Mouse (Mus musculus) Muller cell, postnatal 12 days (primary cell): ENCODE data around the gene Hsf5.

ENCODE experiments used
- DNase-seq: peaks from one replicate; pipeline ENCODE4 v3.0.0-alpha.2; 2015; ENCODE audit errors: inconsistent ontology term

Gene Hsf5

DNA sequence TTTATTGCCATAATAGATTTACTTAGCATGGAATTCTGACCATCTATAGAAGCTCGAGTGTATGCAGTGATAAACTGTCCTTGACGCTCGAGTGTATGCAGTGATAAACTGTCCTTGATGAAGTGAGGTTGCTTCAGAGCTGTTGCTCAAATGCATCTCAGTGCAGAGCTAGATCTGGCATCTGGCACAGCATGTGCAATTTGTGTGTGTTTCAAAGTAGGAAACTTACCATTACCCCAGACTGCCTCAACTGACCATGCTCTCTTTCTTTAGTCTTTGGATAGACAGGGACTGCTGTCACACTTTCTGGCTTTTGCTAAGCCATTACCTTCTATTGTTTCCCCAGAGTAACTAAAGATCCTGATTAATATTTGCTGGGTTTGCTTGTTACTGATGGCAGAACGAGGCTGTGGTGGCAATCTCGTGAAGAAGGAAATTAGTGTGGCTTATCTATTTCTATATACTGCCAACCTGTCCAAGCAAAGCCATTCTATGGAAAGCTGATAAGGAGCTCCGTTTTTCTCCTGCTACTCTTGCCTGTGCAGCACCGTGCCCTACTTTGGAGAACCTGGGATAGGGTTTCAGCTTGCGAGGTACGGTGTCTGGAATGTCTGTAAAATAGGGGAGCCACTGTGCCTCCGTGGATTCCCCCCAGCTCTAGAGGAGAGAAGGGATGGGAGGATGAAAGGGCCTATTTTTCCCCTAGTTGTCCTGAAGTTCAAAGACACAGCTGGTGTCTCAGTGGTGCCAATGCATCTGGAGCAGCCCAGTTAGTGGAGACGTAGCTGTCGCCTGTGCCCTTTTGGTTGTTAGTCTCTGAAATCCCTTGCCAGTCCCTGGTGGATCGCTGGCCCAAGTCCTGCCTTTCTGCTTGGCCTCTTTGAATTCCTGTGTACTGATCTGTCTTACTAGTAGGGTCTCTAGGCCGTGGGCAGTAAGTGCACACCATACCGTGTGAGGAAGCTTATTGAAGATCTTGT lies 70.6 kb downstream of the Hsf5 start:
- no peak for DNase-seq

DNA sequence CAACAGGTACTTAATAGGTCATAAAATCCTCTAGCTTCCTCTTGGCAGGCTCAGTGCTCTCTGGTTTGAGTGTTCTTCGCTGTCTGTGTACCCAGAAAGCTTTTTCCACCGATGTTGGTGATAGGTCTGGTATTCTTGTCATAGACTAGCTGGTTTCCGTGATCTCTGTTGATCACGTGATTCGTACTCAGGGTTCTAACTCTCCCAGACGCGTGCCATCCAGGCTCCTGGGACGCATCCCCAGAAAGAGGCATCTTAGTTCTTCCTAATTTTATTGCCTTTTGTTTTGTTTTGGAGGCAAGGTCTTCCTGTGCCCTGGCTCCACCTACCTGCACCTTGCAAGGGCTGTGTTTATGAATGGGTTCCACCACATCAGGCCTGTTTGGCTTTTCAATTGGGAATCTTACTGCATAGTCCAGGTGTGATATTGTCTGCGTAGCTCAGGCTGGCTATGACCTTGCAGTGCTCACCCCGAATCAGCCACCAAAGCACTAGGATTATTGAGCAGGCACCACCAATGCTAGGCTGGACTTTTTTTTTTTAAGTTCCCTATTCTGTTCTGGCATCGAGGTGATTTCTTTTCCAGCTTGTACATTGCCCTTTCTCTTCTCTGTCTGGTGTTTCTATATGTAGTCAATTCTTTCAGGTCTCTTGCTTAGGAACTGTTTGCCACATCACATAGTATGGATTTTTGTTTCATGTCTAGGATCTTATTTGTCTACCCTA lies 71.7 kb downstream of the Hsf5 start:
- no peak for DNase-seq

DNA sequence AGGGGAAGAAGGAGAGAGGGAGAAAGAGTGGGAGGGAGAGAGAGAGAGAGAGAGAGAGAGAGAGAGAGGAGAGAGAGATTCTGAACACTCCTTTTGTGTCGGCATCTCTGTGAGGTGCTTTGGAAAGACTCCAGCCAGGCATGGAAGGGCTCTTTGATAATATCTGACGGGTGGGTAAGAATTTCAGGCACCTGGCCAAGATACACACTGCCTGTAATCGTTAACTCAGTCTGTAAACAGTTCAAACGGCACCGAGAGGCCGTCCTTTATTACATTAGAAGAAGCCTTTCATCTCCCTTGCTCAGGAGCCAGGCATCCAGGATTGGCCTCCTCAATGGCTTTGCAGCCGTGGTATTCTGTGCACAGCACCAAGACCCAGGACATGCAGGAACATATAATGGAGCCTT lies 72.4 kb downstream of the Hsf5 start:
- DNase-seq = peak; percentile 68

DNA sequence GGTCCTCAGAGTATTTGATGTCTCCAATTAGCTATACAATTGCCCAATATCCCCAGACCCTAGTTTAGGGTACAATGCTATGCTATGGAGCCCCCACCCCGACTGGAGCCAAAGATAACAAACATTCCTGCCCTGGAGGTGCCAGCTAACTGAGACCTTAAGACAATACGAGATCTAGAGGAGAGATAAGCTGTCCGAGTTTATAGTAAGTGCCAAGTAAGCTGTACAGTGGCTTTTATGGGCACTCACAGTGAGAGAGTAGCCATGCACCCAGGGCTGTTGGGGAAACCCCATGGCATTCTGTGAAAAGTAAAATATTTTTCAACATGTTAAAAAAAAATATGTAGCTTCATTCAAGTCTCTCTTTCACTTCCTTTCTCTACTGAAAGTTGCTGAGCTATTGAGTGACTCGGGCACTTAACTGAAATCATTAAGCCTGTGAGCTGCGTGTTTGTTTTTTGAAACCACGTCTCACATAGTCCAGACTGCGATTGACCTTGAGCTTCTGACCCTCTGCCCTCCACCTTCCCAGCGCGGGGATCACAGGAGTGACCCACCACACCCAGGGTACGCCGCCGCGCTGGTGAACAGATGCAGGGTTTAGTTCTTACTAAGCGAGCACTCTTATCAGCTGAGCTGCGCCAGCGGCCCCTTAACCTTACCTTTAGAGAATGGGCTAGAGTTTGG lies 73.2 kb downstream of the Hsf5 start:
- no peak for DNase-seq

DNA sequence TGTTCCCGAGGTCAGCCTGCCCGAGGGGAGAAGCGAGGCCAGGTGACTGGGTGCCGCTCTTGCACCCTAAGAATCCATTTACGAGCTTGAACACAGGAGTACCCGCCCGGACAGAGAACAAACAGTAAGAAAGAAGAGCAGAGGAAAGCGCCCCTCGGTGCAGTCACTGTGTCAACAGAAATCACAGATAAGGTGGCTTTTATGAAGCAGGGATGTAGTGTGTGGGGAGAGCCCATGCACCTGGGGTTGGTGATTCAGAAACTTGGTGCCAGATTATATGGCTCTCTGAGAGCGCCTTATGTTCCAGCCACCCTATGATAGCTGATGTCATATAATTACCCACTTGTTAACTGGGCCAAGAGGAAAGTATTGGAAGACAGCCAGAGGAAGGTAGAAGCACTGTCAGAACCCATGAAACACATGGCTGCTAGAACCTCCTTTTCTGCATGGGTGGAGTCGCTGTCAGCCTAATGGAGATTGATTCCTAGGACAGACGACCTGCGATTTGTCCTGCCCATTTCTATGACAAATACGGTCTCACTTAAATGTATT lies 80.2 kb downstream of the Hsf5 start:
- DNase-seq = no peak

DNA sequence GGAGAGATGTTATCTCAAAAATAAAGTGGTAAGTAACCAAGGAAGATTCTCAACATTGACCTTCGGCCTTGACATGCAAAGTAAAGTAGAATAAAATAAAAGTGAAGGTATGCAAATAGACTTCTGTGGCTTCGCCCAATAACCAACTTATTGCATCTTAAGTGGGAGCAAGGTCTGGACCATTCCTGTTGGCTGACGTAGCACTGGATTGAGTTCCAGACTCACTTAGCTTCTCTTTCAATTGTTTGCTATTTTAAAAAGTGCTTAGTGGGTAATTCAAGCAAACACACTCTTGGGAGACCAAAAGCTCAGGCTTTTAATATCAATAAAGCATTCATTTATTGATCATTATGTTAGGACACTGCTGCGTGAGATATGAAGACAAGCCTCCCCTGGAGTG lies 81.2 kb downstream of the Hsf5 start:
- DNase-seq = no peak

DNA sequence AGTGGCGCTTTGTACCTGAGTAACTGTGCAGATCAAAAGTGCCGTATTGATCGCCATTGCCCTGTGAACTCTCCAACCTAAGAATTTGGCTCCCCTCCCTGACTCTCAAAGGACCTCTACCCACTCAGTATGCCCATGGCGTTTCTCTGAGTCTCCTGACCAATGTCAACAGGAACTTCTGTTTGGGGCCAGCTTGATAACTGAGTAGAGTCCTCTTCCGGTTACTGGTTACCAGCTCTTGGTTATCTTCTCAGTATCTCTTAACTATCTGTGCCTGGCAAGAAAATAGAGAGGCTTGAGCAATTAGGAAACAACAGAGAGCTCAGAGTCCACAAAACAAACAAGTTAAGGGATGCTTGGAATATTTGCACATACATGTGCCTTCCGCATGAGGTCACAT lies 84.1 kb downstream of the Hsf5 start:
- DNase-seq = no peak

DNA sequence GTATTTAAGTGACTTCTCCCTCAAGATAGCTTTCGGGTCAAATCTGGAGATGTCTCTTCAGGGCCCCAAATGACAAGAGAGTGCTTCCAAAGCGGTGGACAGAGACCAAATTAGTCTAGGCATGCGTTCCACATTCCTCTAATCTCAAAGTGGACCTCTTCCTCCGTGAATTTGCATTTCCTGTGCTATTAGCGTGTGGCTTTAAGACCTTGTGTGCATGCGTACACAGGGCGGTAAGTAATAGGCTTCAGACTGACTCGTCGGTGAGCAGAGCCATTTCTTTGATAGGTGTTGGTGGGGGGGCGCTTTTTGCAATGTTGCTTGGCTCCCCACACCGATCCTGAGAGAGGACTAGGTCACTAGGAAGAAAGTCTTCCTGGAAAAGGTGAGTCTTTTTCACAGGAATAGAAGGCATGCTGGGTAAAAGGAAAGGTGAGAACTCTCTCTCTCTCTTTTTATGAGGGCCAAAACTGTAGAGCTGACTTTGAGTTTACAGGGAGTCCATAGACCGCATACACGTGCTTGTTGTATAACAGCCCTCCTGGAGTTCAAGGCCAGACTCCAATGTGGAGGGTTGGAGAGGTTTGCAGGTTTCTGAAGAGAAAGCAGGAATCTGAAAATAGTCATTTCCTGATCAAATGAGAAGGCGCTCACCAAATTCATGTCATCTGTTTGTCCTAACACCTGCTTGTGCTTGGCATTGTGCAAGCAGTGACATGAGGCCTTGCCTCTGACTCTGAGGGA lies 85.1 kb downstream of the Hsf5 start:
- DNase-seq = no peak

DNA sequence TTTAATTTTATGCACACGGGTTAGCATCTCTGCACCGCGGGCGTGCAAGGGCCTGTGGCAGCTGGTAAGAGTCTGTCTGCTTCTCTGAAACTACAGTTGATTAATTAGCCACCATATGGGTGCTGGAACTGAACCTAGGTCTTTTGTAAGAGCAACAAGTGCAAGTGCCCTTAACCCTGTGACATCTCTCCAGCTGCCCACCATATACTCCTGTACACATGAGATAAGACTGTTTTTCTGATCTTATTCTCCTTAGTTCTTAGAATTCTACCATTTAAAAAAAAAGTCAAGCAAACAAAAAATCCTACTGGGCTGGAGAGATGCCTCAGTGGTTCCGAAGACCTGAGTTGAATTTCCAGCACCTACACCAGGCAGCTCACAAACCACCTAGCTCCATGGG lies 86.7 kb downstream of the Hsf5 start:
- DNase-seq = no peak

DNA sequence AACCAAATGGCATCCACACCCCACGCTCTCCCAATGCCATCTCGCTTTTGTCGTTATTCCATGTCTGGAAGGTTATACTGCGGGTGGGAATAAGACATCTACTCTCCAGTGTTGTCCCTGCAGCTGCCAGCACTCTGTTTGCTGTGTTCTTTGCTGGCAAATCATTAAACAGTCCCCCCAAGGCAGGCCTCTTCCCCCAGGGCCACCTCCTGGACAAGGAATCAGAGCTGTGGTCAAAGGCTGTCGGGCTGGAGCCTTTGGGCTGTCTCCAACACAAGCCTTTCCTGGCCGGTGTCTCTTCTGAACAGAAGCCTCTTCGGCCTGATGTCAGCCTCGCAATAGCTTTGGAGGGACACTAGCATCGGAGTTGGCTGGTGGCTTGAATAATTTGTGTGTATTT lies 87.3 kb downstream of the Hsf5 start:
- DNase-seq = no peak

DNA sequence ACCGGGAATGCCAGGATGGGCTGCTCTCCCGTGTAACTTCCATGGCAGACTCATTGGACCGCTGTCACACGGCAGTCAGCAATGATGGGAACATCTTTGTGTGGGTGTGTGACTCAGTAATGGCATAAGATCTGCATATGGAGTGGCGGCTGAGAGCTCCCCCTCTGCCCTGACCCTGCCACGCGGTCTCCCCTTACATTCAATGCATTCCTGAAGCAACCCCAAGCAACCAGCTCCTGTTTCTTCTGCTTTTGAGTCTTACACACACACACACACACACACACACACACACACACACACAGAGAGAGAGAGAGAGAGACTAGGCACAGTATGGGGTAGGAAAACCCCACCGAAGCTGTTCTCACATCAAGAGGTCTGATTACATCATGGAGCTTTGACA lies 90.6 kb downstream of the Hsf5 start:
- DNase-seq = no peak

DNA sequence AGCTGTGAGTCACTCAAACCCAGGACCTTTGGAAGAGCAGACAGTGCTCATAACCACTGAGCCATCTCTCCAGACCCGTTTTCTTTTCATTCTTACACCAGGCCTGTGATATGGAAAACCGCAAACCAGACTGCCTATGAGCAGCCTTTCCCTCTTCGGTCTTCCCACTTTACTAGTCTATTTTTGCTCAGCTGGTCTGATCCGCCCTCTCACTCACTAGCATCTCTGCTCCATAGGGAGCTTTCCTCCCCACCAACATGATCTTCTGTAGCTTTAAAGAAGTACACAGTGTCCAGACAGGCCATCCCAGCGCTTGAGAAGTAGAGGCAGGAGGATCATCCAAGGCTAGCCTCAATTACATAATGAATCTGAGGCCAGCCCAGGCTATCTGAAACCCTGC lies 92.0 kb downstream of the Hsf5 start:
- no peak for DNase-seq
